Mouse (Mus musculus) midbrain, embryonic 15.5 days (tissue): ENCODE results near the gene Wfdc15b. TPM values are rescaled to one million over a fixed set of nuclear protein-coding genes. Genes with fewer than 3 reads are reported as not detected.
"Not testable (repeated sequence)": the region's sequence is repeated elsewhere in the genome, so short reads cannot be mapped to it uniquely, and the experiment has no call there.

Experiments
- ATAC-seq: fragments of 200-750 bp; cut with Nextera tagmentation; replicated peaks from 2 replicates; pipeline ENCODE4 v1.8.0; 2017; ENCODE audit warnings: moderate TSS enrichment
- H3K27ac ChIP-seq: fragments of 300-500 bp; sonication (generic); 2 replicates; pipeline ENCODE4 v1.5.1; 2015; ENCODE audit warnings: mild to moderate bottlenecking, inconsistent platforms
- H3K27me3 ChIP-seq: fragments of 300-500 bp; sonication (generic); replicated peaks from 2 replicates; pipeline ENCODE4 v1.6.1; 2015; ENCODE audit warnings: inconsistent platforms
- H3K36me3 ChIP-seq: fragments of 300-500 bp; sonication (generic); replicated peaks from 2 replicates; pipeline ENCODE4 v1.6.1; 2015; ENCODE audit warnings: inconsistent platforms
- H3K4me1 ChIP-seq: fragments of 300-500 bp; sonication (generic); 2 replicates; pipeline ENCODE4 v1.6.1; 2015; ENCODE audit warnings: inconsistent platforms
- H3K4me2 ChIP-seq: fragments of 300-500 bp; sonication (generic); 2 replicates; pipeline ENCODE4 v1.6.1; 2015; ENCODE audit warnings: inconsistent platforms, mild to moderate bottlenecking, moderate library complexity
- H3K4me3 ChIP-seq: fragments of 300-500 bp; sonication (generic); 2 replicates; pipeline ENCODE4 v1.5.1; 2015; ENCODE audit warnings: mild to moderate bottlenecking, inconsistent platforms
- H3K9ac ChIP-seq: fragments of 300-500 bp; sonication (generic); 2 replicates; pipeline ENCODE4 v1.6.1; 2015; ENCODE audit warnings: mild to moderate bottlenecking, inconsistent platforms
- H3K9me3 ChIP-seq: fragments of 300-500 bp; sonication (generic); 2 replicates; pipeline ENCODE4 v1.6.1; 2016; ENCODE audit warnings: inconsistent platforms
- WGBS: fragments of 180-500 bp; shearing (Covaris S2); methylation state at CpG from one replicate; pipeline ENCODE4 v1.1.7; 2015; ENCODE audit warnings: mixed read lengths; 5-methylcytosine and 5-hydroxymethylcytosine counted together
- polyA plus RNA-seq: library from polyadenylated mRNA; unstranded; fragments of >200 nt; fragmentation: Nextera tagmentation; extraction: Ambion mirVana; gene quantifications from 2 replicates; pipeline ENCODE4 v1.2.1, GENCODE M21; 2015

The Wfdc15b gene
- polyA plus RNA-seq = not detected in 2 replicates

GRCm38 (mm10) chr2:164221522-164221921 is at the start of gene Wfdc15b:
TSS of gene Wfdc15b (minus strand) at chr2:164221660.
- H3K4me3 ChIP-seq = no peak within 1 kb of the TSS
- no peak for ATAC-seq
- no peaks in the 10 kb centered on the region for H3K9me3 ChIP-seq
- no peaks in the 10 kb centered on the region for H3K36me3 ChIP-seq
- H3K27me3 ChIP-seq = no peaks in the 10 kb centered on the region
- H3K9ac ChIP-seq = no peak within 1 kb of the TSS
- H3K27ac ChIP-seq = no peak within 1 kb of the TSS
- WGBS = 81% methylated on average over 11 of the region's 11 CpGs
- no peaks in the 10 kb centered on the region for H3K4me1 ChIP-seq
- no peak within 1 kb of the TSS for H3K4me2 ChIP-seq

GRCm38 (mm10) chr2:164256540-164256939 is 35.1 kb upstream of the Wfdc15b start, which contains the start of gene Svs3b:
TSS of gene Svs3b (minus strand) at chr2:164256640.
- H3K9ac ChIP-seq, H3K27ac ChIP-seq, H3K4me2 ChIP-seq, H3K27me3 ChIP-seq, H3K4me1 ChIP-seq, H3K9me3 ChIP-seq, H3K4me3 ChIP-seq, ATAC-seq, H3K36me3 ChIP-seq: not testable (repeated sequence)
- WGBS = 89% methylated on average over 1 of the region's 1 CpGs

- Histone ChIP-seq H3K4me3 (no peak within 1 kb of the TSS), H3K9ac (no peak within 1 kb of the TSS), H3K4me2 (no peak within 1 kb of the TSS), H3K27ac (no peak within 1 kb of the TSS), H3K9me3 (no peaks in the 10 kb centered on the region), H3K27me3 (no peaks in the 10 kb centered on the region), H3K36me3 (no peaks in the 10 kb centered on the region), H3K4me1 (no peaks in the 10 kb centered on the region)
- no peak for ATAC-seq
- WGBS = 90% methylated on average over 3 of the region's 3 CpGs
These were observed 16.9 kb upstream of the Wfdc15b start, which contains the start of gene Svs2 for GRCm38 (mm10) chr2:164238366-164238765. TSS of gene Svs2 (minus strand) at chr2:164238466.

DNA sequence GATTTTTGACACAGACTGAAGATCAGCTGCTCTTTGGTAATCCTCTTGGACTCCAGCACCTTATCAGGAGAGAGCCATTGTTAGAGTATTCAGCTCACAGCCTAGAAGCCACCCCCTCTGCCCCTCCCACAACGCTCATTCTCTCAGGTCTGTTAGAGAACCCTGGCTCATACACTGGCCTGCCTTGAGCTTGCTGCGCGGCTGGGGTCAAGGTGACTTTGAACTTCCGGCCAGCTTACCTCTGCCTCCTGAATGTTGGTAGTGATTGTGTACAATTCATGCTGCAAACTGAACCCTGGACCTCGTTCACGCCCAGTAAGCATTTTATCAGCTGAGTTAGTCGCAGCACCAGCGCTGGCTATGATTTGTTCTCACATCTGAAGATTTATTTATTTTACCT is 11.2 kb upstream of the Wfdc15b start:
- no peaks in the 10 kb centered on the region for H3K9me3 ChIP-seq
- H3K4me2 ChIP-seq = no peak overlapping the region
- H3K27me3 ChIP-seq = no peaks in the 10 kb centered on the region
- no peak overlapping the region for H3K9ac ChIP-seq
- no peaks in the 10 kb centered on the region for H3K4me1 ChIP-seq
- ATAC-seq = no peak
- 93% methylated on average over 8 of the region's 8 CpGs for WGBS
- H3K36me3 ChIP-seq = no peaks in the 10 kb centered on the region
- H3K27ac ChIP-seq = no peak overlapping the region
- H3K4me3 ChIP-seq = no peak overlapping the region

DNA sequence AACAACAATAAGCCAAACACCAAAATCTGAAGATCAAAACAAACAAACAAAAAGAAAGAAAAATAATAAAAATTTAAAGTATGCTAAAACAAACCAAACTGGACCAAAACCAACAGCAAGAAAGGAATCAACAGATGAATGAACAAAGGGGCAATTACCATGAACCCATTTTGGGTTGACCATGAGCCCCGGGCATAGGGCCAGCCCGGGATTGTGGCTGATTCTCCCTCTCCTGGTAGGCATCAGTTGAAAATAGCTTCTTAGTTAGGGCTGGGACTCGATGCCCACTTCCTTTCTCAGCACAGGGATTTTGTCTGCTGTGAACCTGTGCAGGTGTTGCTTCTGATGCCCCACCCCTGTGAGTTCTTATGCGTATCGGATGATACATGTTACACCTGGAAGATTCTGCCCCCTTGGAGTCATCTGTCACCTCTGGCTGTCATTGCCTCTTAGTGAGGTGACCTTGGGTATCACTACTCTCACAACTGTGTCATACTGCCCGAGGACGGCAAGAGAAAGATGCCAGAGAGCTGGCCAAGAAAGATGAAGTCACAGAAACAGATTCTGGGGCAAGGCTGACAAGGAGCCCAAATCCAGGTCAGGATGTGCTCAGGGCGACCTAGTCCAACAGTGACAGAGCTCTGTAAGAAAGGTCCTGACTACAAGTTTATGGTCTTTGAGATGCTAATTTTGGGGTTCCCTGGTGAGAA is 7.1 kb upstream of the Wfdc15b start:
- H3K27me3 ChIP-seq = no peaks in the 10 kb centered on the region

DNA sequence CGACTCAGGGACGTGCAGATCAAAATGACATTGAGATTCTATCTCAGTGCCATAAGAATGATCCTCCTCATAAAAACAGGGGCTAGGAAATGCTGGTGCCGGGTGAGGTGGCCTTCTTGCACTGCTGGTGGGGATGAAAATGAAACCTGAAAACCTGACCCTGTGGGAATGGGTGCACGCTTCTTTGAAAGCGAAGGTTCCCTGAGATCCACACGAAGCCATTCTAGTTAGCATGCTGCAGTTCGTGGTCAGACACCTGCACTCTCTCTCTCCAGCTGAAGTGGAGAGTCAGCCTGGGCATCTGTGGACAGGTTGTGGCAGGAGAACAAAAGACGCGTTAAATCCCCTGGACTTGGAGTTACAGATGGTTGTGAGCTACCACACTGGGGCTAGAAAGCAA is 2.2 kb downstream of the Wfdc15b start:
- ATAC-seq = no peak
- no peaks in the 10 kb centered on the region for H3K36me3 ChIP-seq
- 83% methylated on average over 9 of the region's 9 CpGs for WGBS

More for the DNA sequence above, 7.1 kb upstream of the Wfdc15b start:
- WGBS = 87% methylated on average over 8 of the region's 8 CpGs
- Histone ChIP-seq H3K4me2 (no peak overlapping the region), H3K9ac (no peak overlapping the region), H3K4me1 (no peaks in the 10 kb centered on the region), H3K9me3 (no peaks in the 10 kb centered on the region), H3K4me3 (no peak overlapping the region), H3K27ac (no peak overlapping the region), H3K36me3 (no peaks in the 10 kb centered on the region)
- no peak for ATAC-seq

DNA sequence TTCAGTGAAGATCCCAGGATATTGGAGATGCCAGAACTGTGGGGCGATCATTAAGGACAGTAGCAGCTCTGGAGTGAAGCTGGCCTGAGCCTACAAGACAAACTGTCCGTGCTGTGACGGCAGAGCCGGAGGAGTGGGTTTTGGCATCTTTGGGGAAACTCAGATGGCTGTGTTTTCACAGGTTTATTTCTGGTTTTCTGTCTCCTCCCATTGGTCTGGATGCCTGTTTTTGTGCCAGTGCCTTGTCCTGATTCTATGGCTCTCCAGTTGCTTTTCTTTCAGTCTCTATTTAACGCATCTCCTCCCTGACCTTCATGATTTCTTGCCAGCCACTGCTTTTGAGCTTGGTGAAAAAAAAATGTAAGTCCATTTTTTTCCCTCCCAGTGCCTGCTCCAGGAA is 8.7 kb downstream of the Wfdc15b start:
- Histone ChIP-seq H3K4me2 (no peak overlapping the region), H3K27me3 (no peaks in the 10 kb centered on the region), H3K4me3 (no peak overlapping the region), H3K36me3 (no peaks in the 10 kb centered on the region), H3K4me1 (no peaks in the 10 kb centered on the region), H3K27ac (no peak overlapping the region), H3K9ac (no peak overlapping the region), H3K9me3 (no peaks in the 10 kb centered on the region)
- ATAC-seq = no peak
- WGBS = 85% methylated on average over 5 of the region's 5 CpGs

More for the DNA sequence above, 2.2 kb downstream of the Wfdc15b start:
- Histone ChIP-seq H3K4me2 (no peak overlapping the region), H3K4me1 (no peaks in the 10 kb centered on the region), H3K27ac (no peak overlapping the region), H3K4me3 (no peak overlapping the region), H3K27me3 (no peaks in the 10 kb centered on the region), H3K9ac (no peak overlapping the region), H3K9me3 (no peaks in the 10 kb centered on the region)

DNA sequence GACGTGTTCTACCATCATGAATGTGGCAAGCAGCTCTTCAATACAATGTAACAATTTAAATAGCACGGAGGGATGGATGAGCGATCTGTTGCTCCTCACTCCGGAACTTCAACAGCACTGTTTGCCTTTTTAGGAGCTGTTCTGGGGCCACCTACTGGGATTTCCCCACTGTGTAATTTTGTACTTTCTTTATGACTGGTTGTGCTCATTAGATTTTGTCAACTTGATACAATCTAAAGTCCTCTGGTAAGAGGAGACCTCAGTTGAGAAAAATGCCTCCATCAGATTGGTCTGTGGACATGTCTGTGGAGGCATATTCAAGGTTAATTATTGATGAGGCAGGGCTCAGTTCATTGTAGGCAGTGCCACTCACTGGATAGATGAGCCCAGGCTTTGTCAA is 10.6 kb downstream of the Wfdc15b start:
- Histone ChIP-seq H3K9me3 (no peaks in the 10 kb centered on the region), H3K27me3 (no peaks in the 10 kb centered on the region), H3K27ac (no peak overlapping the region), H3K4me2 (no peak overlapping the region), H3K4me3 (no peak overlapping the region), H3K4me1 (no peaks in the 10 kb centered on the region), H3K9ac (no peak overlapping the region), H3K36me3 (no peaks in the 10 kb centered on the region)
- ATAC-seq = no peak
- WGBS = 82% methylated on average over 4 of the region's 4 CpGs

- Histone ChIP-seq H3K27ac (no peak overlapping the region), H3K4me2 (no peak overlapping the region), H3K9me3 (no peaks in the 10 kb centered on the region), H3K9ac (no peak overlapping the region), H3K4me3 (no peak overlapping the region), H3K4me1 (no peaks in the 10 kb centered on the region), H3K27me3 (no peaks in the 10 kb centered on the region), H3K36me3 (no peaks in the 10 kb centered on the region)
- no peak for ATAC-seq
- 88% methylated on average over 4 of the region's 4 CpGs for WGBS
These were observed 14.8 kb downstream of the Wfdc15b start for GRCm38 (mm10) chr2:164206676-164207075.

DNA sequence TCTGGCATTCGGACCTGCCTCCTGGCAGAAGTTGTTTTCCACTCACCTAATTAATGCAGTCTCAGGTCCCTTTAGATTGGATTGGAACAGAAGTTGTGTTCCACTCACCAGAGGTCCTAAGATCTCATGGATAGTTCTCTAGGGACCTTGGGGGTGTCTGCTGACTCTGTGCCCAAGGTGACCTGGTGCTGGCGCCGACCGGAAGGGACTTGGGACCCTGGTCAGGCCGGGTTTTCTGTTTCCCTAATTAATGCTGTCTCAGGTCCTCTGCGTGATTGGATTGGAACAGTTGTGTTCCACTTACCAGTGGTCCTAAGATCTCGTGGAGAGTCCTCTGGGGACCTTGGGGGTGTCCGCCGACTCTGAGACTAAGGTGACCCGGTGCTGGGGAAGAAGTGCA is 15.4 kb downstream of the Wfdc15b start:
- not testable (repeated sequence) for H3K27ac ChIP-seq, H3K9ac ChIP-seq, H3K4me1 ChIP-seq, H3K4me2 ChIP-seq, H3K36me3 ChIP-seq, H3K9me3 ChIP-seq, H3K27me3 ChIP-seq, ATAC-seq, H3K4me3 ChIP-seq
- WGBS = 94% methylated on average over 10 of the region's 10 CpGs

GRCm38 (mm10) chr2:164199626-164200327 is 21.7 kb downstream of the Wfdc15b start, which contains the start of gene Wfdc15a:
TSS of gene Wfdc15a (minus strand) at chr2:164200130.
- no peak within 1 kb of the TSS for H3K27ac ChIP-seq
- ATAC-seq = no peak
- no peak within 1 kb of the TSS for H3K9ac ChIP-seq
- no peaks in the 10 kb centered on the region for H3K4me1 ChIP-seq
- no peaks in the 10 kb centered on the region for H3K36me3 ChIP-seq
- 74% methylated on average over 20 of the region's 20 CpGs for WGBS
- no peak within 1 kb of the TSS for H3K4me3 ChIP-seq
- no peaks in the 10 kb centered on the region for H3K9me3 ChIP-seq
- H3K4me2 ChIP-seq = no peak within 1 kb of the TSS
- H3K27me3 ChIP-seq = no peaks in the 10 kb centered on the region

- no peaks in the 10 kb centered on the region for H3K9me3 ChIP-seq
- 91% methylated on average over 5 of the region's 5 CpGs for WGBS
- no peaks in the 10 kb centered on the region for H3K27me3 ChIP-seq
- ATAC-seq = no peak
- H3K36me3 ChIP-seq = no peaks in the 10 kb centered on the region
- H3K9ac ChIP-seq = no peak overlapping the region
- no peak overlapping the region for H3K4me3 ChIP-seq
- H3K27ac ChIP-seq = no peak overlapping the region
- H3K4me2 ChIP-seq = no peak overlapping the region
- H3K4me1 ChIP-seq = no peaks in the 10 kb centered on the region
These were observed 24.8 kb downstream of the Wfdc15b start for GRCm38 (mm10) chr2:164196700-164196990.
